Comparison of ENCODE assay signal across 8 mouse cellular contexts in the genomic region with DNA sequence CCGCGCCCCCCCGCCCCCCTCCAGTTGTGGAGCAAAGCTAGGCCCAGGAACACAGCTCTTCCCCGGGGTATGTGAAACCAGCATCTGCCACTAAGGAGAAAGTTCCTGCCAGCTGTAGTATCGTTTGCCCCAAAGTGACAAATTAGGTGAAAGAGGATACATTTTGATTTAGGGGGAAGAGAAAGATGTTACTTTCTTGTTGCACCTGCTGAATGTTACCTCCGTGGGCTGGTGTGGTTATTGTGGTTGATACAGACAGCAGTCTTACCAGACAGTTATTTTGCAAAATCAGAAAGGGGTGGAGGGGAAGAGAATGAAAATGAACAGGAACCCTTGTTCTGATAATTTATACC. TPM values are rescaled to one million over a fixed set of nuclear protein-coding genes. Genes with fewer than 3 reads are reported as not detected.
DNase-seq lines count a peak whose midpoint lies in the region; ATAC-seq and TF ChIP-seq lines count a peak whose summit lies in the region.

No protein-coding gene starts in this region.

- H3K79me2 ChIP-seq in heart, adult 2 months (replicated peaks; ENCODE audit: control insufficient read depth, insufficient read depth, low read length), result no peaks in the 10 kb centered on the region; the same call in 1 of the 2 replicates

- H3K4me1 ChIP-seq in heart, adult 2 months (ENCODE audit: control insufficient read depth, insufficient read depth, low read length), result no peaks in the 10 kb centered on the region
- 0 out of 2 replicates have a peak, but pooled peaks cover 6% of the 10 kb centered on the region for H3K4me1 ChIP-seq in forebrain, postnatal 0 days (ENCODE audit: insufficient read depth)

- WGBS in heart, adult 2 months, result 4% methylated on average over 6 of the region's 6 CpGs
- 4% methylated on average over 6 of the region's 6 CpGs for WGBS in forebrain, postnatal 0 days

- peak overlapping the region; percentile 86 for H3K27ac ChIP-seq in heart, adult 2 months
- H3K27ac ChIP-seq in forebrain, postnatal 0 days (ENCODE audit: low read depth, low read length), result no peak overlapping the region

- no peak for TF ChIP-seq CTCF in heart, adult 2 months (IDR thresholded peaks at IDR 0.05)
- TF ChIP-seq CTCF in forebrain, postnatal 0 days (IDR thresholded peaks at IDR 0.05; ENCODE audit: low read depth), result no peak

- no peak for TF ChIP-seq POLR2A in heart, adult 2 months (IDR thresholded peaks at IDR 0.05; ENCODE audit: insufficient read depth, low read depth, low read length)

- peak overlapping the region; percentile 89 for H3K9ac ChIP-seq in heart, adult 2 months (ENCODE audit: low read depth, low read length)
- H3K9ac ChIP-seq in forebrain, postnatal 0 days, result peak overlapping the region; percentile 75

- DNase-seq in heart, adult 2 months, result no peak
- DNase-seq in heart, postnatal 14 days, result no peak
- DNase-seq in CD4-positive, CD25-positive, alpha-beta regulatory T cell, adult 2 months (ENCODE audit: low read depth, low spot score), result peak; percentile 60
- DNase-seq in forebrain, postnatal 0 days, result no peak
- DNase-seq in thymus, postnatal 4 days, result peak; percentile 10
- DNase-seq in urinary bladder, adult 18-20 months (ENCODE audit: low spot score in 2 of 2), result no peak
- no peak for DNase-seq in adrenal gland, postnatal 14 days

- H3K27me3 ChIP-seq in heart, adult 2 months (ENCODE audit: control insufficient read depth, insufficient read depth, low read length), result no peaks in the 10 kb centered on the region
- H3K27me3 ChIP-seq in forebrain, postnatal 0 days (ENCODE audit: insufficient read depth, low read length), result no peaks in the 10 kb centered on the region

- H3K9me3 ChIP-seq in forebrain, postnatal 0 days (ENCODE audit: low read length), result no peaks in the 10 kb centered on the region

- H3K4me3 ChIP-seq in heart, adult 2 months, result peak overlapping the region; percentile 83
- peak overlapping the region; percentile 58 for H3K4me3 ChIP-seq in forebrain, postnatal 0 days (ENCODE audit: low read depth, low read length)

- no peak for ATAC-seq in forebrain, postnatal 0 days
- ATAC-seq in megakaryocyte, adult 5-6 weeks (ENCODE audit: poor library complexity, severe bottlenecking), result peak; percentile 9

- H3K36me3 ChIP-seq in heart, adult 2 months (ENCODE audit: control insufficient read depth, insufficient read depth, low read length), result no peaks in the 10 kb centered on the region
- H3K36me3 ChIP-seq in forebrain, postnatal 0 days (ENCODE audit: insufficient read depth), result no peaks in the 10 kb centered on the region; the same call in 1 of the 2 replicates

- H3K4me2 ChIP-seq in forebrain, postnatal 0 days (ENCODE audit: low read depth), result peak overlapping the region; percentile 70

- no peak for TF ChIP-seq EP300 in heart, adult 2 months (IDR thresholded peaks at IDR 0.05; ENCODE audit: insufficient read depth, low read depth, low read length)

- intact Hi-C loops in heart, adult 2 months (cut with DNase I), result loop anchor here (5.0 kb wide), 1 partner anchor 47 kb away; no protein-coding TSS in a partner anchor
- intact Hi-C loops in heart, postnatal 14 days (cut with DNase I), result loop anchor here (5.0 kb wide), 1 partner anchor 42 kb away; no protein-coding TSS in a partner anchor

RNA-seq across cellular contexts. Expression of a gene that starts 0.6 kb away (rescaled TPM):
- 1 to 10 TPM; 6.9 to 7.3 TPM for total RNA-seq in heart, adult 2 months (2021)
- 1.8 and 2.3 TPM in 2 replicates for polyA plus RNA-seq in heart, adult 2 months (2012; rRNA removed)
- total RNA-seq in heart, postnatal 14 days (2021), result 10 to 100 TPM in 1 of 2 experiments, 1 to 10 TPM in 1; 8.7 to 10.8 TPM
- 32.6 and 36.6 TPM in 2 replicates for total RNA-seq in forebrain, postnatal 0 days (2014; rRNA removed)
- 38.5 and 38.8 TPM in 2 replicates for polyA plus RNA-seq in forebrain, postnatal 0 days (2015; fragmentation: Nextera tagmentation; extraction: Ambion mirVana)
- total RNA-seq in megakaryocyte, adult 5-6 weeks (2015), result 60.7 and 77.1 TPM in 2 replicates
- total RNA-seq in megakaryocyte, adult 5-6 weeks (2017), result 74.1 and 81.9 TPM in 2 replicates
- total RNA-seq in adrenal gland, postnatal 14 days (2021), result 22.6 and 30.2 TPM in 2 replicates

Comparison
In these comparisons a context has a peak if more than half of its experiments do, and no peak if none do; other contexts are left out.
1. DNase-seq: peak in CD4-positive, CD25-positive, alpha-beta regulatory T cell, adult 2 months (single experiment) and thymus, postnatal 4 days (single experiment); none in heart, adult 2 months (0 of 2), heart, postnatal 14 days (0 of 2), forebrain, postnatal 0 days (single experiment), urinary bladder, adult 18-20 months (0 of 2) and adrenal gland, postnatal 14 days (single experiment).